Mouse (Mus musculus) erythroblast, embryonic 14.5 days (primary cell): ENCODE results near the gene Zfp26. TPM values are rescaled to one million over a fixed set of nuclear protein-coding genes. Genes with fewer than 3 reads are reported as not detected.
A peak's percentile ranks its signal among the peaks of the same experiment; 100 is the strongest.

Experiments used
- H3K27me3 ChIP-seq: 2 replicates; pipeline ENCODE4 v1.6.1; 2012; ENCODE audit warnings: inconsistent platforms; ENCODE audit not compliant: control insufficient read depth
- H3K36me3 ChIP-seq: 2 replicates; pipeline ENCODE4 v1.6.1; 2012; ENCODE audit warnings: mild to moderate bottlenecking, inconsistent platforms; ENCODE audit not compliant: control insufficient read depth
- H3K4me1 ChIP-seq: 2 replicates; pipeline ENCODE4 v1.6.1; 2012; ENCODE audit warnings: inconsistent platforms; ENCODE audit not compliant: control insufficient read depth
- H3K4me3 ChIP-seq: replicated peaks from 2 replicates; pipeline ENCODE3; 2012; ENCODE audit warnings: moderate library complexity, mild to moderate bottlenecking, inconsistent platforms
- H3K9me3 ChIP-seq: 2 replicates; pipeline ENCODE4 v1.6.1; 2012; ENCODE audit warnings: low read length, inconsistent platforms, mixed read lengths; ENCODE audit not compliant: control insufficient read depth
- GATA1 ChIP-seq: IDR thresholded peaks from 2 replicates; pipeline ENCODE4 v1.6.1; 2012; ENCODE audit warnings: low read length, inconsistent platforms, mixed read lengths
- TAL1 ChIP-seq: IDR thresholded peaks from 3 replicates; pipeline ENCODE4 v1.6.1; 2012; ENCODE audit warnings: low read length, inconsistent platforms, mixed read lengths
- polyA plus RNA-seq: library from polyadenylated mRNA; stranded (reverse); fragments of >175 nt; gene quantifications from 2 replicates; pipeline ENCODE4 v1.2.3, GENCODE M21; 2012

Zfp26 gene
- under 0.01 and 0.01 TPM in 2 replicates for polyA plus RNA-seq

DNA sequence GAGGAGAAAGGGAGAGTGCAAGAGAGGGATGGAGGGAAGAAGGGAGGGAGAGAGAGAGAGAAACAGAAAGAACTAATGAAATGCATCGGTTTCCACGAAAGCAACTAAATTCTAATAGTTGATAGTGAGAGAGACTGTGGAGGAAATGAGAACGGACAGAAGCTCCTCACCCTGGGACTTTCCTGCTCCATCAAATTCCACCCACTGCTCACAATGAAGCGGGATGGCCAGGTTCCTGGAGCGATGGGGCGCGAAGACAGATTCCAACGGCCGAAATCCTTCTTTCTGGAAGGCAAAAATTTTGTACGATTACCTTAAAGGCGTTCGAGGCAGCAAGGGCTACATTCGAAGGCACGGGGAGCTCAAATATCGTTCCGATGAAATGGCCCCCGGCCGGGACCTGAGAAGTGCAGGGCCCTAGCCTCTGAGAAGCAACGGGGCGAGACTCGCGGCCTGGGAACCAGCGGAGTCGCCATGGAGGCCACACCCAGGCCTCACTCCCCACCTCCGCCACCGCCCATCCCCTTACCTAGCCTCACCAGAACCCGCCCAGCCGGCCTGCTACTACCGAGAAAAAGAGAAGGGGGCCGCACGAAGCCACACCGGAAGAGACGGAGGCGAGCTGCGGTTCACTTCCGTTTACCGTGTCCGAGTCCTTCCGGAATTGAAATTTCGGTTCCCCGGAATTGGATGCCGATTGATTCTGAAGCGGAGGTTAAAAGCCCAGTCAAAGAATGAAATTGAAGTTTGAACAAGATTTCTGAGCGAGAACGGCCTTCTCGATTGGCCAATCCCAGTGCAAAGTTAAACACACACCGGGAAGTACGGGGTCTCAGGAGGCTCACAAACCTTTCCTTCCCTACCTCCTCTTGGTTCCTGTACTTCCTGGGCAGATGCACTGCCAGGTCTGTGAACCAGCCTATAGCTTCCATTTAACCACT is at the start of gene Zfp26:
Gene Zfp26 (minus strand): TSS at position 786 of the 941 bp plus-strand sequence.
- no peak for TF ChIP-seq GATA1
- TF ChIP-seq TAL1: no peak
- peaks cover 5% of the 10 kb centered on the region for H3K27me3 ChIP-seq
- H3K4me1 ChIP-seq: peaks cover 25% of the 10 kb centered on the region
- peaks cover 12% of the 10 kb centered on the region for H3K36me3 ChIP-seq
- peak within 1 kb of the TSS; percentile 81 for H3K4me3 ChIP-seq
- H3K9me3 ChIP-seq: no peaks in the 10 kb centered on the region

DNA sequence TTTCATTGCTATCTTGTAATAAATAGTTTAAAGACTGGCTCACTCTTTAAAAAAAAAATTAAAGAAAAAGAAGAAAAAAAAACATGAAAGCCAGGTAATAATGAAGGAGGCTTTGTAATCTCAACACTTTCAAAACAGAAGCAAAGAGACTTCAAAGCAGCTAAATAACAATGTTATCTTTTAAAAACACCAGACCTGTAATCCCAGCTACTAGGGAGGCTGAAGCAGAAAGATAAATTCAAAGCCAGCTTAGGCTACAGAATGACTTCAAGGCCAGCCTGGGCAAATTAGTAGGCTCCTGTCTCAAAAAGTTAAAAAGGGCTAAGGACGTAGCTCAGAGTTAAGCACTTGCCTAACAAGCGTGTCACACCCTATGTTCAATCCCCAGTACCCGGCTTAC is 49.7 kb upstream of the Zfp26 start:
- Histone ChIP-seq H3K4me3 (no peak overlapping the region), H3K27me3 (no peaks in the 10 kb centered on the region), H3K9me3 (no peaks in the 10 kb centered on the region), H3K4me1 (peaks cover 50% of the 10 kb centered on the region), H3K36me3 (peaks cover 63% of the 10 kb centered on the region)
- TF ChIP-seq TAL1 (no peak), GATA1 (no peak)

DNA sequence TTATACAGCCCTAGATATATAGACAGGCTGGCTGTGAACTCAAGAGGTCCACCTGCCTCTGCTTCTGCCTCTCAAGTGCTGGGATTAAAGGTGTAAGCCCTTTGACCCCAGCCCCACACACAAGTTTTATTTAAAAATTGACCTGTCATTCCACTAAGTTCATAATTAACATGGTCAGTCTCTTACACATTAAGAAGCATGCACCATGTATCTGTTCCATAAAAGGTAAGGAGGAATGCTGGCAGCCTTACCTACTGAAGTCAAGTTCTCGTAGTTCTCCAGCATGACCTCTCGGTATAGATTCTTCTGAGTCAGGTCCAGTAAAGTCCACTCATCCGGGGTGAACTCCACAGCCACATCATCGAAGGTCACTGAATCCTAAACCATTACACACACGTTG is 44.8 kb upstream of the Zfp26 start:
- Histone ChIP-seq H3K4me3 (no peak overlapping the region), H3K36me3 (peaks cover 77% of the 10 kb centered on the region), H3K4me1 (peaks cover 4% of the 10 kb centered on the region), H3K27me3 (no peaks in the 10 kb centered on the region), H3K9me3 (no peaks in the 10 kb centered on the region)
- TF ChIP-seq TAL1 (no peak), GATA1 (no peak)

- Histone ChIP-seq H3K36me3 (peaks cover 33% of the 10 kb centered on the region), H3K4me3 (peak overlapping the region; percentile 75), H3K27me3 (no peaks in the 10 kb centered on the region), H3K4me1 (peaks cover 31% of the 10 kb centered on the region), H3K9me3 (no peaks in the 10 kb centered on the region)
- no peak for TF ChIP-seq TAL1
- TF ChIP-seq GATA1: no peak
Measured at GRCm38 (mm10) chr9:20493281-20493680, 33.3 kb upstream of the Zfp26 start.

DNA sequence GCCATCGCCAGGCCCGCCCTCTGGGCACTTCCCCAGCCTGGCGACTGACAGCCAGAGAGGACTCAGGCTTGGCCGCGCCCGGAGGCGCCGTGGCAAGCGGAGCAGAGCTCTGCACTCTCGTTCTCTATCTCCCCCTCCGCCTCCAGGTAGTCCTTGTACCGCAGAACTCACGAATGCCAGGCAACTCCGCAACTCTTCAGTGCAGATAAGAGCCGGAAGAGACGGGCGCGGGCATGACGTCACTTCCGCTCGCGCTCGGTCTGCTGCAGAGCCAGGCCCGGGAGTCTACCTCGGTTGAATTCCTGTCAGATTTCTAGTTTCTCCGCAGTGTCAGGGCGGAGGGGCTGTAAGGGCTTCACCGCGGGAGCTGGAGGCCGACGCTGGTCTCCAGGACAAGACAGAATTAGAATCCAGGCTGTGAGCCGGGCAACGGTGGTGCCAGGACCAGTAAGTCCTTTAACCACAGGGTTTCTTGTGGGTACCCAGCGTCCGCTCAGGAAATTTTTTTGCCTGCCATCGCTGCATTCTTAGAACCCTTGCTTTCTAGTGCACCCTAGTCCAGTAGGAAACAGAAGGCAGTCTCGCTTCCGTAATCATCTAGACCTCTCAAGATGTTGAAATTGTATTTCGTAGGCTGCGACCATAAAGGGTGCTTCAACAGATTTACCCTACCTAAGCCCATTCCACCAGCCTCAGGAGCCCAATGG is 32.7 kb upstream of the Zfp26 start, which contains the start of gene Zfp426:
Gene Zfp426 (minus strand): TSS at position 220 of the 707 bp plus-strand sequence.
- Histone ChIP-seq H3K4me1 (peaks cover 31% of the 10 kb centered on the region), H3K9me3 (no peaks in the 10 kb centered on the region)

GRCm38 (mm10) chr9:20491858-20492526 is 32.0 kb upstream of the Zfp26 start:
- Histone ChIP-seq H3K9me3 (no peaks in the 10 kb centered on the region), H3K36me3 (peaks cover 24% of the 10 kb centered on the region), H3K4me3 (peak overlapping the region; percentile 75), H3K4me1 (peaks cover 31% of the 10 kb centered on the region), H3K27me3 (no peaks in the 10 kb centered on the region)
- TF ChIP-seq GATA1 (no peak), TAL1 (no peak)

More for the DNA sequence above, 32.7 kb upstream of the Zfp26 start, which contains the start of gene Zfp426:
- Histone ChIP-seq H3K36me3 (peaks cover 30% of the 10 kb centered on the region), H3K27me3 (no peaks in the 10 kb centered on the region), H3K4me3 (peak within 1 kb of the TSS; percentile 75)
- TF ChIP-seq TAL1 (no peak), GATA1 (peak; percentile 90)

DNA sequence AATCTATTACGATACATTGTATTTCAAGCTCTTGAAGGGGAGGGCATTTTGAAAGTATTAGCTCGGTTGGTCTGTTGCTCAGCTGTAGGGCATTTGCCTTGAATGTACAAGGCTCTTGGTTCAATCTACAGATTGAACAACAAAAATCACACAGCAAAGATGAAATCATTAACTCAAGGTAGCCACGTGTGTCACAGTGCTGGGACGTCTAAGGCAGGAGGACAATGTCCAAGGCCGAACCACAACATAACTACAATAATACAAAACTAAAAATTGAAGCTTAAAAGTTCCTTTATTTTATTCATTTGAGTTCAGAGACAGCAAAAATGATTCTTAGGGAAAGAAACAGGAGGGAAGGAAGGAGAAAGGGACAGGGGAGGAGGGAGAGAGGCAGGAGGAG is 29.6 kb upstream of the Zfp26 start:
- no peaks in the 10 kb centered on the region for H3K27me3 ChIP-seq
- no peaks in the 10 kb centered on the region for H3K9me3 ChIP-seq
- no peak for TF ChIP-seq GATA1
- TF ChIP-seq TAL1: no peak
- no peak overlapping the region for H3K4me3 ChIP-seq
- H3K36me3 ChIP-seq: peaks cover 34% of the 10 kb centered on the region
- peaks cover 31% of the 10 kb centered on the region for H3K4me1 ChIP-seq

DNA sequence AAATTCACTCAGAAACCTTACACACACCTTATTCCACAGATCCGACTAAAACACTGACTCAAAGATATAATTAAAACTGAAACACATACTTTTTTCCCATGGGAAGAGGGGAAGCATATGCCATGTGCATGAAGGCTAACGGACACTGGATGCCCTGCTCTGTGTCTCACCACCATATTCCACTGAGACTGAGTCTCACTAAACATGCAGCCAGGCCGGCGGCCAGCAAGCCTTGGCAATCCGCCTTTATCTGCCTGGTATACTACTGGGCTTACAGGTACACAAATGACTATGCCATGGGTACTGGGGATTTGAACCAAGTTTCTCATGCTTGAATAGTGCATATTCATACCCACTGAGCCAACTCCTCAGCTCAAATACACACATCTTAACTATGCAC is 19.4 kb upstream of the Zfp26 start:
- H3K4me3 ChIP-seq: no peak overlapping the region
- no peaks in the 10 kb centered on the region for H3K27me3 ChIP-seq
- peaks cover 6% of the 10 kb centered on the region for H3K4me1 ChIP-seq
- TF ChIP-seq TAL1 (no peak), GATA1 (no peak)
- no peaks in the 10 kb centered on the region for H3K9me3 ChIP-seq
- H3K36me3 ChIP-seq: peaks cover 72% of the 10 kb centered on the region
